Mouse (Mus musculus): Measurements from ENCODE around the gene Btbd16. TPM values are rescaled to one million over a fixed set of nuclear protein-coding genes. Genes with fewer than 3 reads are reported as not detected.
A peak's percentile ranks its signal among the peaks of the same experiment; 100 is the strongest.

The Btbd16 gene
- total RNA-seq, 2 experiments from 2014 or later = not detected

DNA sequence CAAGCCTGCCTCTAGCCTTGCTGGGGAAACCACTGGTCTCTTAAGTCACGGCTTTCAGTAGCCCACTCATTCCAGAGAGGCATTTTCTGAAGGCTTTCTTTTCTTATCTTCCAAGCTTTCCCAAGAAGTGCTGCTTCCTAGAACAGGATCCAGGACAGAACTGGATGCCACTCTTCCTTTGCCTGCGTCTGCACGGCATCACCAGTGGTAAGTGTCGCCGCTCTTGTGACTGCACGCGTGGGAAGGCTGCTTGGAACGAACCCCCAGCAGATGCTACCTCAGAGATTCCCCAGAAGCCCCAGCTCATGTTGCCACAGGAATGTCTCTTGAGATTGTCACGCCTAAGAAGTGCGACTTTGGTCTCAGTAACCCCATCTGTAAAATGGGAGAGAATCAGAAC lies 41.7 kb downstream of the Btbd16 start:
- DNase-seq (ENCODE audit: low spot score) = no peak

DNA sequence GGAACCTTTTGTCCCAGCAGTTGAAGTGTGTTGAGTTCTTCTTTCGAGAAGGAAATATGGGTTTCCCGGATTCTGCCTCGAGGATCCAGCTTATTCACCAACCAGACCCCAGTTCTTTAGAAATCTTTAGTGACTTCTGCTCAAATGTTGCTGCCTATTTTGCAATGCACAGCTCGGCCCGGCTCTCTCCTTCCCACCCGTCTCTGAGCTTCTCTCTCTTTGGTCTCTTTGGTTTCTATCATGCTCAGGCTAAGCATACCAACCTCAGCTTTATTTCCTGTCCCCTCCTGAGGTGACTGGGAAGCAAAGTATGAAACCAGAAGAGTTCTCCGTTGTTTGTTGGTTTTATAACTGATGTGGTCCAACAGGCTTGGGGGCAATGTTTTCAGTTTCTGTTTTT lies 42.4 kb downstream of the Btbd16 start:
- no peak for DNase-seq (ENCODE audit: low spot score)

DNA sequence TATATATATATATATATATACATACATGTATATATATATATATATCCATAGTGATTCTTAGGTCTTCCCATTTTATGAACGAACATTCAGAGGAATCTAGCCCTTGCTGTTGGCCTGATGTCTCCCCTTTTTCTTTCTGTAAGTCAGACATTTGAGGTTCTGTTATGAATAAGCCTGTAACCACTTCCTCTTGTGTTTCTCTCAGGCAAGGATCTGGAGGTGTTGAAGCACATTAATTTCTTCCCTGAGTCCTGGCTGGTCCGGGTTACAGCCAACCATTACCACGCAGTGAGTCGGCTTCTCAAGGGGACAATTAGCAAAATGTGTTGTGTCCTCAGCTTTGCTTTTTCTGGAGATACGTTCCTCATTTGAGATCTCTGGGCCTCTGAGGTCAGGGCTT lies 44.9 kb downstream of the Btbd16 start:
- no peak for DNase-seq (ENCODE audit: low spot score)

- DNase-seq (ENCODE audit: low spot score) = no peak
Measured at GRCm38 (mm10) chr7:130819624-130820023, 45.8 kb downstream of the Btbd16 start.

GRCm38 (mm10) chr7:130823992-130824391 lies 50.1 kb downstream of the Btbd16 start:
- no peak for DNase-seq (ENCODE audit: low spot score)

DNA sequence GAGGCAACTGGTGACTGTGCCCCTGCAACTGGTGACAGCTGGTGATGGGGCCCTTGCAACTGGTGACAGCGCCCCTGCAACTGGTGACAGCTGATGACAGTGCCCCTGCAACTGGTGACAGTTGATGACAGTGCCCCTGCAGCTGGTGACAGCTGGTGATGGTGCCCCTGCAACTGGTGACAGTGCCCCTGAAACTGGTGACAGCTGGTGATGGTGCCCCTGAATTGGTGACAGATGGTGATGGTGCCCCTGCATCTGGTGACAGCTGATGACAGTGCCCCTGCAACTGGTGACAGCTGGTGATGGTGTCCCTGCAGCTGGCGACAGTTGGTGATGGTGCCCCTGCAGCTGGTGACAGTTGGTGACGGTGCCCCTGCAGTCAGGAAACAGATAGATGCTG lies 52.5 kb downstream of the Btbd16 start:
- no peak for DNase-seq (ENCODE audit: low spot score)

GRCm38 (mm10) chr7:130827431-130827830 lies 53.6 kb downstream of the Btbd16 start:
- DNase-seq (ENCODE audit: low spot score) = peak; percentile 61

DNA sequence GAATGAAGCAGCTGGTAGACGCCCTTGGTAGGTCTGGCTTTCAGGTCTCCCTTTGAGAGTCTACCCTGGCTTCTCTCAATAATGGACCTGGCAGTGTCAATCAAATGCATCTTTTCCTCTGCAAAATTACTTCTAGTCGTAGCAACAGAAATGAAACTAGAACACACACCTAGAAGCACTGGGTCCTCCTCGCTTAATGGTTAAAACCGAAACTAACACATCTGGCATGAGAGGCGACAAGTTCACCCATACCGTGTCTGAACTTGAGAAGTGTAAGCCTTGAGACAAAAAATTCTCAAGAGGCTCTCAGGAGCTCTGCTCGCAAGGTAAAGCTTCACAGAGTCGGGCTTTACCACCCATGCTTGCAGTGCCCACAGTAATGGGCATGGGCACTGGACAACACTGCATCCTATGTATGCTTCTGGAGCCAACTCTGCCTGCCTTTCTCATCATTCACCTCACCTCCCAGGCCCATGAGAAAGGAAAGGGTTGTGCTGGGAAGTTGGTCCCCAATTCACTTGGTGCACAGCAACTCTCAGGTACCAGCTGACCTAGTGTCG lies 54.1 kb downstream of the Btbd16 start:
- DNase-seq (ENCODE audit: low spot score) = no peak

GRCm38 (mm10) chr7:130828475-130828874 lies 54.6 kb downstream of the Btbd16 start:
- DNase-seq (ENCODE audit: low spot score) = no peak

DNA sequence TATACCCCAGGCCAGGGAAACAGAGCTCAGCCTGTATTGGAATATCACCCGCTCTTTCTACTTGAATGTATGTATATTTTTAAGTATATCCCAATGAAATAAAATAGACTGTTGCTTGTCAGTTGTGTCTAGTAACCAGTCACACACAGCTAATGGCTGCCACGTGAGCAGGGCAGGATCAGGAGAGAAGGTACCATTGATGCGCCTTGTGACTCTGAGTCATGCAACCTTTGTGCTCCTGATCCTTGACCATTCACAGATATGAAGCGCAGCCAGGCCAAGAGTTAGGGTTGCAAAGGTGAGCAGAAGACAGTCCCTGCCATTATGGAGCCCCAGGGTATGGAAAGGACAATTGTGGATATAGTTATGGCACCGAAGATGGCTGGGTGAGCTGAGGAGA lies 57.7 kb downstream of the Btbd16 start:
- DNase-seq (ENCODE audit: low spot score) = no peak

DNA sequence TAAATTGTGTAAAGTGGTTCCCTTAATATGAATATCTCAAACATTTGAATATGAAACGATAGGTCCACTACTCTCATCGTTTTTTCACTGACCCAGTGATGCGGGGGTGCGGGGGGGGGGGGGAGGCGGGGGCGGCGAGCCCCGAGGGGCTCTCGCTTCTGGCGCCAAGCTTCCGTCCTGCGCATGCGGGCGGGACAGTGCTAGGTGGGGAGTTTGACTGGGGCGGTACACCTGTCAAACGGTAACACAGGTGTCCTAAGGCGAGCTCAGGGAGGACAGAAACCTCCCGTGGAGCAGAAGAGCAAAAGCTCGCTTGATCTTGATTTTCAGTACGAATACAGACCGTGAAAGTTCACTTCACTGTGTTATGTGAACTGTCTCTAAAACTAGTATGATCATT lies 60.4 kb downstream of the Btbd16 start:
- DNase-seq (ENCODE audit: low spot score) = no peak

- peak; percentile 21 for DNase-seq (ENCODE audit: low spot score)
Measured at GRCm38 (mm10) chr7:130834958-130835861, 61.3 kb downstream of the Btbd16 start.

DNA sequence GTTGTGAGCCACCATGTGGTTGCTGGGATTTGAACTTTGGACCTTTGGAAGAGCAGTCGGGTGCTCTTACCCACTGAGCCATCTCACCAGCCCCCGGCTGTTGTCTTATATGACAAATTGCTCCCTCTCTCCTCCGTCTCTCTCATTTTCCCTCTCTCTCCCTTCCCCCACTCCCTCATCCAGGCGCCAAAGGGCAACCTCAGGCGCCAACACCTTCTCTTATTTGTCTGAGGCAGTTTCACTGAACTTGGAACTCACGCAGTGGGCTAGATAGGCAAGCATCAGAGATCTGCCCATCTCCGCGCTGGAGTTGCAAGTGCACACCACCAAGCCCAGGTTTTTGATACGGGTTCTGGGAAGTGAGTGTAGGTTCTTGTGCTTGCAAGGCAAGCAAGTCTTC lies 62.2 kb downstream of the Btbd16 start:
- no peak for DNase-seq (ENCODE audit: low spot score)

- no peak for DNase-seq (ENCODE audit: low spot score)
Measured at GRCm38 (mm10) chr7:130837941-130838657, 64.2 kb downstream of the Btbd16 start.

GRCm38 (mm10) chr7:130838658-130839025 lies 64.8 kb downstream of the Btbd16 start:
- no peak for DNase-seq (ENCODE audit: low spot score)

- no peak for DNase-seq (ENCODE audit: low spot score)
Measured at GRCm38 (mm10) chr7:130839380-130840100, 65.7 kb downstream of the Btbd16 start.

DNA sequence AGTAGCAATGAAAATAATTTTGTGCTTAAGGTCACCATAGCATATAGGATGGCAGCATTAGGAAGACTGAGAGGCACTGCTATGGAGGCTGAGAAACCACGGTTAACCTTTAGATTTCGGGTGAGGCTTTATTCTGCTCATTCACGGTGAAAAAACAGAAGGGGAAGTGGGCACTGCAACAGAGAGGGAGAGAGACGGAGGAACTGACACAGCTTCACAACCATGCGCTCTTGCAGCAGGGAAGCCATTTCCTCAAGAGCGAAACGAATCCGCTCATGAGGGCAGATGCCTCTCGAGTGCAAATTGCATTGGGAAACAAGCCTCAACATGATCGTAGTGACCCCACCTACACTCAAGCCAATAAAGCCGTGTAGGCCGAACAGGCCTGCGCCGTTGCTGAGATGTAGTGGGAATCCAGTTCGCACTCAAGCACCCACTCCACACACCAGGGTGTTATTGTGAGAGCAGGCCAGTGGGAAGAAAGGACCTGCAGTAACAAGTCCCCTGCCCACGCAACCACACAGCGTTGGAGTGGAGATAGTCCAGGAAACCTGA lies 73.4 kb downstream of the Btbd16 start:
- DNase-seq (ENCODE audit: low spot score) = no peak

GRCm38 (mm10) chr7:130854684-130855292 lies 80.9 kb downstream of the Btbd16 start:
- DNase-seq (ENCODE audit: low spot score) = no peak

- DNase-seq (ENCODE audit: low spot score) = no peak
Measured at GRCm38 (mm10) chr7:130855681-130856080, 81.8 kb downstream of the Btbd16 start.

GRCm38 (mm10) chr7:130857973-130858372 lies 84.1 kb downstream of the Btbd16 start:
- DNase-seq (ENCODE audit: low spot score) = no peak

DNA sequence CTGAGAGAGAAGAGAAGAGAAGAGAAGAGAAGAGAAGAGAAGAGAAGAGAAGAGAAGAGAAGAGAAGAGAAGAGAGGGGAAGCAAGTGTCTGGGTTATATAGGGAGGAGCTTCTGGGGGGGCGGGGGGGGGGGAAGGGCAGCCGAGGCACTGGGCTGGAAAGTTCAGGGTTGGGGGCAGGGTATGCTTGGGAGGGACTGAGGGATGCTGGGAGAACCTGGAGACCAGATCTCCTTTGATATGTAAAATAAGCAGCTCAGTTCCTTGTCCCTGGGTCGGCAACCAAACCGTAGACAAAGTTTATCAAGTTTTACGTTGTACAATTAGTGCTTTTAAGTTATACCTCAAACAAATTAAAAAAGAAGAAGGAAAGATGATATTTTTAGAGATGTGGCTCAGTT lies 86.1 kb downstream of the Btbd16 start:
- DNase-seq (ENCODE audit: low spot score) = no peak

All from gastrocnemius, adult 18-20 months (tissue).